Mouse (Mus musculus) hindbrain, embryonic 13.5 days (tissue): ENCODE results near the gene Kcnh1. TPM values are rescaled to one million over a fixed set of nuclear protein-coding genes. Genes with fewer than 3 reads are reported as not detected.

Source experiments
- ATAC-seq: fragments of 200-750 bp; cut with Nextera tagmentation; 2 replicates; pipeline ENCODE4 v1.8.0; 2017; ENCODE audit warnings: moderate TSS enrichment; ENCODE audit not compliant: low FRiP score
- H3K27ac ChIP-seq: fragments of 300-500 bp; sonication (generic); 2 replicates; pipeline ENCODE4 v1.5.1; 2015; ENCODE audit warnings: inconsistent platforms, mild to moderate bottlenecking, moderate library complexity
- H3K27me3 ChIP-seq: fragments of 300-500 bp; sonication (generic); 2 replicates; pipeline ENCODE4 v1.6.1; 2015; ENCODE audit warnings: mild to moderate bottlenecking, inconsistent platforms
- H3K36me3 ChIP-seq: fragments of 300-500 bp; sonication (generic); 2 replicates; pipeline ENCODE4 v1.6.1; 2015; ENCODE audit warnings: mild to moderate bottlenecking, inconsistent platforms
- H3K4me1 ChIP-seq: fragments of 300-500 bp; sonication (generic); replicated peaks from 2 replicates; pipeline ENCODE4 v1.6.1; 2015; ENCODE audit warnings: inconsistent platforms
- H3K4me2 ChIP-seq: fragments of 300-500 bp; sonication (generic); 2 replicates; pipeline ENCODE4 v1.6.1; 2015; ENCODE audit warnings: inconsistent platforms, mild to moderate bottlenecking, moderate library complexity
- H3K4me3 ChIP-seq: fragments of 300-500 bp; sonication (generic); 2 replicates; pipeline ENCODE4 v1.5.1; 2015; ENCODE audit warnings: mild to moderate bottlenecking, inconsistent platforms
- H3K9ac ChIP-seq: fragments of 300-500 bp; sonication (generic); 2 replicates; pipeline ENCODE4 v1.6.1; 2015; ENCODE audit warnings: mild to moderate bottlenecking, inconsistent platforms
- H3K9me3 ChIP-seq: fragments of 300-500 bp; sonication (generic); 2 replicates; pipeline ENCODE4 v1.6.1; 2016; ENCODE audit warnings: inconsistent platforms
- WGBS: fragments of 180-500 bp; shearing (Covaris S2); methylation state at CpG from one replicate; pipeline ENCODE4 v1.1.7; 2015; 5-methylcytosine and 5-hydroxymethylcytosine counted together
- polyA plus RNA-seq: library from polyadenylated mRNA; unstranded; fragments of >200 nt; fragmentation: Nextera tagmentation; extraction: Ambion mirVana; gene quantifications from 2 replicates; pipeline ENCODE4 v1.2.1, GENCODE M21; 2015

Gene Kcnh1
- polyA plus RNA-seq, 1 experiment from 2014 or later: 1.8 TPM

DNA sequence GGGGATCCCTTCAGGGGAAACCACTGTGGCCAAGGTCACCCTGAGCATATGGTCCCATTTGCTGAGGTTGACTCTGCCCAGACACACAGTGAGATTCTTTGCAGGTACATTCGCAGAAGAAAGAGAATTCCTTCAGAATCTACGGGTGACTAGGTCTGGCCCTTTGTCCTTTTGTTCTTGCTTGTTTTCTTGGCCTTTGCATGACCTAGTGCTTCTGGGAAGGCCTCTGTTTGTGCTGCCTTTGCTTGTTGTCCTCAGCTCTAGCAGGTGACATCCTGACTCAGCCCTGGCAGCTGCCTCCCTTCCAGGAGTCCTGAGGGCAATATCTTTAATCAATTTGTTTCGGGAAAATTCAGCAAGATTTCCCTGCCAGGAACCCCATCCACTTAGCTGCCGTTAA, 264.4 kb downstream of the Kcnh1 start:
- H3K27ac ChIP-seq: no peak overlapping the region

DNA sequence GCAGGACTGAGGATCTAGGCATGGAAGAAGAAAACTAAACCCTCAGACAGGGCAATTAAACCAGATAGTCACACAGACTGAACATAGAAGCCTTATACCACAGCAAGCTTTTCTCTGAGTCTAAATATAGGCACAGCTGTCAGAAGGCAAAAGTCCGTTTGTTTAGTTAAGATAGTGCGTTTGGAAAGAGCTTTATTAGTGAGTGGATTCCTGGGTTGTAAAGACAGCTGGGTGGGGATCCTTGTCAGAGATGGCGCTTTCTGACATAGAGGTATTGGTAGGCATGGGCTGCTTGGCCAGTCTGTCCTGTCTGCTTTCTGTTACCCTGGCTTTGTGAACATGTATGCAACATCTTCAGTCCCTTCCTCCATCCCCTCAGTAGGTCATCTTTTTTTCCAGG, 266.5 kb downstream of the Kcnh1 start:
- Histone ChIP-seq H3K4me3 (no peak overlapping the region), H3K9me3 (no peaks in the 10 kb centered on the region), H3K4me1 (peaks cover 6% of the 10 kb centered on the region; the same call in 1 of the 2 replicates), H3K4me2 (no peak overlapping the region), H3K9ac (no peak overlapping the region), H3K36me3 (no peaks in the 10 kb centered on the region), H3K27ac (no peak overlapping the region), H3K27me3 (peaks cover 3% of the 10 kb centered on the region; the same call in 1 of the 2 replicates)
- whole genome bisulfite sequencing: 74% methylated on average over 3 of the region's 3 CpGs
- ATAC-seq: no peak

More for the DNA sequence above, 264.4 kb downstream of the Kcnh1 start:
- 33% methylated on average over 4 of the region's 4 CpGs for WGBS
- H3K9me3 ChIP-seq: no peaks in the 10 kb centered on the region
- no peak overlapping the region for H3K9ac ChIP-seq
- no peak overlapping the region for H3K4me3 ChIP-seq
- H3K36me3 ChIP-seq: no peaks in the 10 kb centered on the region
- no peak for ATAC-seq
- no peak overlapping the region for H3K4me2 ChIP-seq
- H3K4me1 ChIP-seq: peaks cover 6% of the 10 kb centered on the region; the same call in 1 of the 2 replicates
- no peaks in the 10 kb centered on the region for H3K27me3 ChIP-seq

DNA sequence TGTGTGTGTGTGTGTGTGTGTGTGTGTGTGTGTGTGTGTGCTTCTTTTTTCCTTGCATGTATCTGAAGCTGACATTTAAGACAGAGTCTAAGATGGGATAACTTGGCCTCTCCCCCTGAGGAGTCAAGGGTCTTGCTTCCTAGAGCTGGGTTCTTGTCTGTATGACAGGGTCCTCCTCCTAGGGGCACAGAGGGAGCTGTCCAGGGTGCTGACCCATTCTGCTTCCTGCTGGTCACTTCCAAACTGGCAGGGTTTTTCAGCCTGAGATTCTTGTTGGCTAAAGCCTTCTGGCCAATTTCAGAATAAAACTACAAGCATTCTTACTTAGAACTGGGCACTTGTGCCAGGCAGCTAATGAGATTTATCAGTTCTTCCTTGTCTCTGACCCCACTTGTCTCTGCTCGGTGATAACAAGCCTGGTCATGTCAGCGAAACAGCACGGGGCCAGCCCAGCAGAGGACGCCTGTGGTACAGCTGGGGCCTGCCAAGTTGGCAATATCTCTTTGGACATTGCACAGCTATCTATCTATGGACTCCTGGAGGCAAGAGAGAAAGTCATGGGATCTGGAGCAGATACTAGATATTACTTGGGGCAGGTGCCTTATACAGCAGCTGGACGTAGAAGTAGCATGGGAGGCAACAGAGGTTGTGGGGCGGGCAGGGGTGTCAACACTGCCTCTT, 267.1 kb downstream of the Kcnh1 start:
- Histone ChIP-seq H3K9ac (no peak overlapping the region), H3K27ac (no peak overlapping the region), H3K4me2 (no peak overlapping the region), H3K27me3 (peaks cover 3% of the 10 kb centered on the region; the same call in 1 of the 2 replicates), H3K36me3 (no peaks in the 10 kb centered on the region), H3K9me3 (no peaks in the 10 kb centered on the region), H3K4me3 (no peak overlapping the region), H3K4me1 (peaks cover 6% of the 10 kb centered on the region; the same call in 1 of the 2 replicates)
- no peak for ATAC-seq
- WGBS: 80% methylated on average over 6 of the region's 6 CpGs

DNA sequence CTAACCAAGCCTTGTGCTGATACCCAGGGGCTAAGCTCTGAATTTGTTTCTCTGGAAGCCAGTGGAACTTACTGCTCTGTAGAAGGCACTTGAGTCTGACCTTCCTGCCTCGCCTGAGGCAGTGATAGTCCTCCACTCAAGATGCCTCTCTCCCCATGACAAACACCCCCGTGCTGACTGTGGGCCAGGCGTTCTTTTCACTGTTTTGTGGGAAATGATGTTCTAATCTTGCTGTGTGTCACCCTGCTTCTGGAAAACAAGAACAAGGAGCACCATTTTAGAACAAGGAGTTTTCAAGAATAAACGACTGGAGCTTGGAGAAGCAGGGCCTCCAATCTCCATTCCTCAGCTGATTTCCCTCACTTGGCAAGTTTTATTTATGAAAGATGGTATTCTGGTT, 273.2 kb downstream of the Kcnh1 start:
- Histone ChIP-seq H3K27ac (no peak overlapping the region), H3K27me3 (peaks cover 3% of the 10 kb centered on the region; the same call in 1 of the 2 replicates), H3K9me3 (no peaks in the 10 kb centered on the region), H3K4me1 (no peaks in the 10 kb centered on the region), H3K4me2 (no peak overlapping the region), H3K36me3 (no peaks in the 10 kb centered on the region), H3K4me3 (no peak overlapping the region), H3K9ac (no peak overlapping the region)
- 81% methylated on average over 4 of the region's 4 CpGs for WGBS
- ATAC-seq: no peak

DNA sequence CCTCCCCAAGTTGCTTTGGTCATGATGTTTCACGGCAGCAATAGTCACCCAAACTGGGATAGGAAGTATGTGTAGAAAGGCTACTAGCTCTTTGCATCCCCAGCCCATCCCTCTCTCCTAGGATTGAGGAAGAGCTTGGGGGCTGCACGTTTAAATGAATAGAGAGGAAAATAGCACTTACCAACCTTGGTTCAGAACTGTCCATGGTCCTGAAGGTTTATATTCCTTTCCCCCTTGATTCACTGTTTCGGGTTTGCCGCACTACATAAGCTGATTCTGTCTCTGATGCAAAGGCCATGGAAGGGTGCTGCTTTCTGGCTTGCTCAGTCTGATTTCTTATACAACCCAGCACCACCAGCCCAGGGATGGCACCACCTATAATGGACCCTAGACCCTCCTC, 281.8 kb downstream of the Kcnh1 start:
- H3K9ac ChIP-seq: no peak overlapping the region
- 62% methylated on average over 4 of the region's 4 CpGs for WGBS
- H3K9me3 ChIP-seq: no peaks in the 10 kb centered on the region

DNA sequence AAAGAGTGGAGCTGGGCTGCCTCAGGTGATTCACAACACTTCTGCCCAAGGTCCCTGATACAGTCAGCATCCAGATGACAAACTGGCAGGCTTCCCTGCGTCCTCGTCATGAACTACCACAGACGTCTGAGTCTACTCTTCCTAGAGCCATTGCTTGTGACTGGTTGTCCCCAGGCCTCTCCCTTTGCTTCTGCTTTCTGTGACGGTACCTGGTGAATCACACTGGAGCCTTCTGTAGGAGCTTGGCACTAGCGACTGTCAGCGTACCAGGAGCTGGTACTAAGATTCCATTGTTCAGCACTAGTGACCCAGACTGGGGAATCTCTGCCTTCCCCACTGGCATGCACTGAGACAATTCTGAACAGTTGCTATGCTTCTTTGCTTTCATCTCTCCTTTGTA, 282.6 kb downstream of the Kcnh1 start:
- H3K9me3 ChIP-seq: no peaks in the 10 kb centered on the region
- no peak overlapping the region for H3K4me2 ChIP-seq
- H3K27me3 ChIP-seq: no peaks in the 10 kb centered on the region
- H3K4me1 ChIP-seq: no peaks in the 10 kb centered on the region
- no peaks in the 10 kb centered on the region for H3K36me3 ChIP-seq
- no peak overlapping the region for H3K4me3 ChIP-seq
- H3K27ac ChIP-seq: no peak overlapping the region
- no peak overlapping the region for H3K9ac ChIP-seq
- ATAC-seq: no peak
- 92% methylated on average over 6 of the region's 6 CpGs for WGBS

More for the DNA sequence above, 281.8 kb downstream of the Kcnh1 start:
- Histone ChIP-seq H3K36me3 (no peaks in the 10 kb centered on the region), H3K4me3 (no peak overlapping the region), H3K4me1 (no peaks in the 10 kb centered on the region), H3K27me3 (no peaks in the 10 kb centered on the region), H3K4me2 (no peak overlapping the region), H3K27ac (no peak overlapping the region)
- no peak for ATAC-seq

DNA sequence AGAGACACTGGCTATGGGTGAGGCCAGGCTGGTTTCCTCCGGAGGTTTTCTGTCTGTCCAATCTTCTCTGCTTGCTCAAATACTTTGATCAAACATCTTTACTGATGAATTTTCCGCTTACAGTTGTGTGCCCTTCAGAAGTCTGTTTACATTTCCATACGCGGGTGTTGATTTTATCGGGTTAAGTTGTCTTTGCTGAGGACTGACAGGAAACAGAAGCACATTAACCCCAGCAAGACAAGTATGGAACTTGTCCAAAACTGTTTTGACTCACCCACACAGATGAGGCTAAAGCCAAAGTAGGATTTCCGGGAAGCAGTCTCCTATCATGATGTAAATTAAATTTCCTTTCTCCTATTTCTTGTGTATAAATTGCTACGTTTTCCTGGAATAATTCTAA, 286.1 kb downstream of the Kcnh1 start:
- Histone ChIP-seq H3K4me1 (no peaks in the 10 kb centered on the region), H3K27me3 (no peaks in the 10 kb centered on the region), H3K4me2 (no peak overlapping the region), H3K9me3 (no peaks in the 10 kb centered on the region), H3K4me3 (no peak overlapping the region), H3K9ac (no peak overlapping the region), H3K36me3 (no peaks in the 10 kb centered on the region), H3K27ac (no peak overlapping the region)
- 82% methylated on average over 7 of the region's 7 CpGs for WGBS
- no peak for ATAC-seq

DNA sequence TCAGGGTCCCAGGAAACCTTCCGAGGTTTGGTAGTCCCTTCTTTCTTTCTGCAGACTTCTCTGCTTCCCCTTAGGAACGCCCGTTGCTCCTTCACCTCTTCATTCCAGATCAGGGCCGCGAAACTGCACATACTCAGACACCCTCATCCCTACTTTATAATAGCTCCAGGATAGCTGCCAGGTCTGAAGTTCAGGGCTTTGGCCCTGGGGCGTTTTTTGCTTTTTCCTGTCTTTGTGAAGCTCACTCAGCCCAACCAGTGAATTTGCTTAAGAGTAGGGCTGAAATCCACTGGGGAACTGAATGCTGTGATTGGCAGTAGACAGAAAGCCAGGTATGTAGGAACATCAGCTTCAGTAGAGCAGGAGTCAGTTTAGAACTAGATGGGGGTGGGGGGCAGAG, 287.0 kb downstream of the Kcnh1 start:
- 85% methylated on average over 6 of the region's 6 CpGs for WGBS
- H3K27me3 ChIP-seq: no peaks in the 10 kb centered on the region
- no peaks in the 10 kb centered on the region for H3K36me3 ChIP-seq
- H3K27ac ChIP-seq: no peak overlapping the region
- H3K4me2 ChIP-seq: no peak overlapping the region
- H3K9me3 ChIP-seq: no peaks in the 10 kb centered on the region
- no peaks in the 10 kb centered on the region for H3K4me1 ChIP-seq
- no peak overlapping the region for H3K4me3 ChIP-seq
- no peak overlapping the region for H3K9ac ChIP-seq
- no peak for ATAC-seq

DNA sequence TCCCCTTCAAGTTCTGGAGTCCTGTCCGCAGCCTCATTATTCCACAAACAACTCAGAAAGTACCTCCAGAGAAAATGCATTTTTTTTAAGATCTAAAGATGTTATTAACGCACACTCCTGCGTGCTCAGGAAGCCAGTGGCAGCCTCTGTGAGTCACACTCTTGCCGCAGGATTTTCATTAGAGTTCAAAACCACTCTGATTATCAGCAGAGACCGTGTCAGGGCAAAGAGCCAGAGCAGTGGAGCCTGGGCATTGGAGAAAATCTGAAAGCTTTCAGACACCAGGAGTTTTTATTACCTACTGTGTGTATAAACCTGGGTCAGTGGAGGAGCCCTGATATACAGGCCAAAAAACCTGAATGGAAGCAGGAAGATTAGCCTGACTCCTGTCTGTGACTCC, 287.6 kb downstream of the Kcnh1 start:
- WGBS: 88% methylated on average over 5 of the region's 5 CpGs

DNA sequence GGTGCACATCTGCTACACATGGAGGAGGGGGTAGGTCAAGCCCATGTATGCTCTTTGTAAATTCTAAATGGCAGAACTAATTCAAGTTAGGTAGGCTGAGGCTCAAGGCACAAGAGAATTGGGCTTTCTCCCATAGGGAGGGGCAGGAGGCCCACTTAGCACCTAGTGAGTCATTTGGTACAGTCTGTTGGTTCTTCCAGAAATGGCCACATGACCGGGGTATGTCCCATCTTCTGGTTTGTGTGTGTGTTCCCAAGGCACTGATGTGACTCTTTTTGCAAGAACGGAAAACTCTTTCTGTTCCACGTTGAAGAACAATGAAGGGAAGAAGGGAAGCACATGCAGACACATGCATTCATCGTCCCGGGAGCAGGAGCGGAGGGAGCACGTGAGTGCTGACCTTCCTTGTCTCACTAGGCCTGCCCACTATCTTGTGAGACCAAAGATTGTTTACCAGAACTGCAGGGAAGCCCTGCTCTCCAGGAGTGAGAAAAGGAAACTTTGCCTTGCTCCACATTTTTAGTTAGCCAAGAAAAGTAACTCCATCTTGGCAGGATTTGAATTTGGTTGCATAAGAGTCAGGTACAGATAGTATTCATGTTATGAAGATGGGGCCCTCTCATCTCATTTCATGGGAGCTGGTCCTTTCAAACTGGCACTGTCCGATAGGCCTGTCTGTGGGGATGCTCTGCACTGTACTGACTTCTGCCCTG, 289.7 kb downstream of the Kcnh1 start:
- no peak overlapping the region for H3K4me2 ChIP-seq
- no peak overlapping the region for H3K27ac ChIP-seq
- ATAC-seq: no peak
- no peaks in the 10 kb centered on the region for H3K36me3 ChIP-seq
- no peak overlapping the region for H3K9ac ChIP-seq
- WGBS: 85% methylated on average over 8 of the region's 8 CpGs
- H3K9me3 ChIP-seq: no peaks in the 10 kb centered on the region
- no peaks in the 10 kb centered on the region for H3K27me3 ChIP-seq
- no peaks in the 10 kb centered on the region for H3K4me1 ChIP-seq
- no peak overlapping the region for H3K4me3 ChIP-seq

More for the DNA sequence above, 287.6 kb downstream of the Kcnh1 start:
- no peaks in the 10 kb centered on the region for H3K9me3 ChIP-seq
- H3K27me3 ChIP-seq: no peaks in the 10 kb centered on the region
- ATAC-seq: no peak
- H3K4me1 ChIP-seq: no peaks in the 10 kb centered on the region
- no peak overlapping the region for H3K4me3 ChIP-seq
- H3K36me3 ChIP-seq: no peaks in the 10 kb centered on the region
- H3K9ac ChIP-seq: no peak overlapping the region
- H3K4me2 ChIP-seq: no peak overlapping the region
- no peak overlapping the region for H3K27ac ChIP-seq

DNA sequence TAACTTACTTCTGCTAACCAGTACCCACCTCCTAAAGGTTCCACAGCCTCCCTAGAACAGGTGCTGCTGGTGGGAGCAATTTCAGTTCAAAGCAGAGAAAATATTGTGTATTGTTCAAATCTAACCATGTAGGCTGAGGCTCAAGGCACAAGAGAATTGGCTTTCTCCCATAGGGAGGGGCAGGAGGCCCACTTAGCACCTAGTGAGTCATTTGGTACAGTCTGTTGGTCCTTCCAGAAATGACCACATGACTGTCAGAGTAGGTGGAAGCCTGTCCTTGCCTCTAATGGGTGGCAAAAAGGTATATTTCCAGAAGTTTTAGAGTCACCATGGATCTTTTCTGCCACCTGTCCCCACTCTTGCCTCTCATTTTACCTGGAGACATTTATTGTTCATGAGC, 290.9 kb downstream of the Kcnh1 start:
- H3K27ac ChIP-seq: no peak overlapping the region
- H3K4me3 ChIP-seq: no peak overlapping the region
- H3K9me3 ChIP-seq: no peaks in the 10 kb centered on the region
- no peaks in the 10 kb centered on the region for H3K36me3 ChIP-seq
- ATAC-seq: no peak
- no peaks in the 10 kb centered on the region for H3K4me1 ChIP-seq
- H3K9ac ChIP-seq: no peak overlapping the region
- H3K4me2 ChIP-seq: no peak overlapping the region
- H3K27me3 ChIP-seq: no peaks in the 10 kb centered on the region

DNA sequence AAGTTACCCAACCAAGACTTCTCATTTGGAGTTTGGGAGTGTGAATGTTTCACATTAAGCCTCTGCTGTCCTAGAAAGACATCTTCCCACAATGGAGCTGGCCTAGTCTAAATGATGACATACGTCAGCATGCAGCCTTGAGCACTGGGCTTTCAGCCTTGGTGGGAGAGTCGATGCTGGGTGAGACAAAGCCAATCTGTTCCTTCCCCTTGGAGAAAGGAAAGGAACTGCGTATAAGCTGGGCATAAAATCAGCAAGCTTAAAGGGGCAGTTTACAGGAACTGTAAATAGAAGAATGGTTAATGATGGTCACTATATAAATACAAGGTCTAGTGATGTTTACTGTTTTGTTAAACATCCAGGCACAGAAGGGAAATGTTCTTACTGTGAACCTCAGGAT, 294.5 kb downstream of the Kcnh1 start:
- H3K4me1 ChIP-seq: 0 out of 2 replicates have a peak, but pooled peaks cover under 1% of the 10 kb centered on the region
- H3K4me3 ChIP-seq: no peak overlapping the region
- H3K9me3 ChIP-seq: no peaks in the 10 kb centered on the region
- no peaks in the 10 kb centered on the region for H3K27me3 ChIP-seq
- ATAC-seq: no peak
- no peaks in the 10 kb centered on the region for H3K36me3 ChIP-seq
- no peak overlapping the region for H3K27ac ChIP-seq
- no peak overlapping the region for H3K9ac ChIP-seq
- 84% methylated on average over 3 of the region's 3 CpGs for WGBS
- H3K4me2 ChIP-seq: no peak overlapping the region

DNA sequence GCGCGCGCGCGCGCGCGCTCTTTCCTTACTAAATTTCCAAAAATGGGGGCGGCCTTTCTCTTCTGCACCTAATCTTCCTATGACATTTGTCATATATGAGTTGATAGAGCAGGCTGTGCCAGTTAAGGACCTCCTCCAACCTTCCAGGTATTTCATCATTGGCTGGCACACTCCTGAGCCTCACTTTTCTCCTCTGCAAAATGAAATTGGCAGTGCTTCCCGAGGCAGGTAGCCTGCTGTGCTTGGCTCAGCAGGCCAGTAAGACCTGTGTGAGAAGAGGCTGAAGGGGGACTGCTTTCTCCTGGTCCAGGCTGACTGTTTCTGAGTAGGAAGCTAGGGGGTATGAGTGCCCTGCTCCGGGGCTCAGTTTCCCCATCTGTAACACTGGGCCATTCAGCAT, 297.0 kb downstream of the Kcnh1 start:
- H3K9ac ChIP-seq: no peak overlapping the region
- no peak for ATAC-seq
- H3K27me3 ChIP-seq: no peaks in the 10 kb centered on the region
- no peak overlapping the region for H3K4me3 ChIP-seq
- H3K4me2 ChIP-seq: no peak overlapping the region
- H3K36me3 ChIP-seq: no peaks in the 10 kb centered on the region
- no peaks in the 10 kb centered on the region for H3K9me3 ChIP-seq
- 96% methylated on average over 11 of the region's 11 CpGs for WGBS
- no peak overlapping the region for H3K27ac ChIP-seq
- 0 out of 2 replicates have a peak, but pooled peaks cover 3% of the 10 kb centered on the region for H3K4me1 ChIP-seq
